Mouse (Mus musculus) urinary bladder, postnatal 25 days (tissue): ENCODE data around the gene Olfr1196.
"Not testable (repeated sequence)": the region's sequence is repeated elsewhere in the genome, so short reads cannot be mapped to it uniquely, and the experiment has no call there.

ENCODE experiments used
- DNase-seq: peaks from one replicate; pipeline ENCODE4 v3.0.0; 2022; ENCODE audit warnings: low spot score

The Olfr1196 gene

DNA sequence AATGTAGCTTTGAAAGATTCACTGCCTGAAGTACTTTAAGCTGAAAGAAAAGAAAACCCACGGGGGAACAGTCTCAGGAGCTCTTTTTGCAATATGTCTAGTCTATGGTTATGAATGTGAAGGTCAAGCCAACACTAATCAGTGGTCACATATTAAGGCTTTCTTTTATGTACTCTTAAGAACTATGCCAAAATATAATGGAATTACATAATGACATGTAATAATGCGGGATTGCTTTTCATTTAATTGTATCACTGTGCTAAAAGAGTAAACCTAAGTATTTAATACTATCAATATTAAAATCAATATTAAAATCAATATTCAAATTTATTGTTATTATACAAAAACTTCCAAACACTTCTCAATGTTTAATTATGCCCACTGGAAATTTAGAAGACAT lies at the start of gene Olfr1196:
Gene Olfr1196 (minus strand): TSS at position 101 of the 400 bp plus-strand sequence.
- DNase-seq: no peak

DNA sequence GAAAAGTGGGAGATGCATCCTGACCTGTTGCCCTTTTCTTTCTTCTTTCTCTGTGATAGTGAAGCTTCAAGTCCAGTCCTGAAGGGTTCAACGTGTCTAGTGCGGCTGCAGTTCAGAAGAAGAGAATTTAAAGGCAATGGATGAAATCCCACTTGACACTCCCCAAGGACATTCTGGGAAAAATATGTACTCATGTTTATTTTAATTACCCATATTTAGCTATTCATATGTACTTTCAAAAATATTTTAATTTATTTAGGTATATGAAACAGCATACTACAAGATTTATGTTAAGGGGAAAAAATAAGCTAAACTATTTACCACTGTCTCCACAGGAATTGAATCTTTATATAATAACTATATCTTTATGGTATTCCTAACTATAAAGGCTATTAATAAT lies 46.9 kb upstream of the Olfr1196 start, which contains the start of gene Olfr1198:
Gene Olfr1198 (minus strand): TSS at position 101 of the 400 bp plus-strand sequence.
- no peak for DNase-seq

DNA sequence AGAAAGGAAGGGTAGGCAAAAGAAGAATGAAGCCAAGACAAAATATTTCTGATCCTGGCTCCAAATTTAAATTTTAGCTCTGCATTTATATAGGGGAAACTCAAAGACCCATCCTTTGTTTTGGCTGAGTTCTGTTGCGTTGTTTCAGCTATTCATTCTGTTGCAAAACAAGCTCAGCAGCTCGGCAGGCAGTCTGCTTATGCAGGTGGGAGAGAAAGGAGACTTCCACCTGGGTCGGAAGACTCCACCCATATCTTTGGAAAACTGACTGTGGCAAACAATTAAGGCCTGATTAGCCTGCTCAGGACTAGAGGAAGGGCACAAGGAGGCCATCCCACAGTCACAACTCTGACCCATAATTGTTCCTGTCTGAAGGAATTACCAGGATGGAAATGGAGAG lies 39.0 kb upstream of the Olfr1196 start:
- DNase-seq: no peak

DNA sequence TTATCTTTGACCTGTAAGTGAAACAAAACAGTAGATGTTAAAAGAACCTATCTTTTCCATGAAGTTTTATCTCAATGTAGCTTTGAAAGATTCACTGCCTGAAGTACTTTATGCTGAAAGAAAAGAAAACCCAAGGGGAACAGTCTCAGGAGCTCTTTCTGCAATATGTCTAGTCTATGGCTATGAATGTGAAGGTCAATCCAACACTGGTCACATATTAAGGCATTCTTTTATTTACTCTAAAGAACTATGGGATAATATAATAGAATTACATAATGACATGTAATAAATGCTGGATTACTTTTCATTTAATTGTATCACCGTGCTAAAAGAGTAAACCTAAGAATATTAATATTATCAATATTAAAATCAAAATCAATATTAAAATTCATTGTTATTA lies 27.9 kb upstream of the Olfr1196 start, which contains the start of gene Olfr1197:
Gene Olfr1197 (minus strand): TSS at position 101 of the 400 bp plus-strand sequence.
- no peak for DNase-seq

DNA sequence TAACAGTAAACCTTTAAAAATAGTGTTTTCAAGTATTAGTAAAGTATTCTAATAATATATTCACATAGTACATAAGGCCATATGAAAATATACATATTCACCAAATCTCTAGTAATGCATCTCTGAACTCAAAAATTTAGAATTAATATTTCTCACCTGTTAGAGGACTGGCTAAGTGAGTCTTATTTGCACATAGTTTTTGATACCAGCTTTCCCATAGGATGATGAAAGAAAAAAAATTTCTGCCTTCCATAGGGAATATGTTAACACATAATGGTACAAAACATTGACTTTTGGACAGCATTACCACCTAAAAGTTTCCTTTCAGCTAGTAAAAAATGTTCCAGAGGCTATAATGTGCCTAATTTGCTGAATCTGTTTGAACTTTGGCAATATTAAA lies 15.3 kb downstream of the Olfr1196 start, which contains the start of gene Olfr1195:
Gene Olfr1195 (minus strand): TSS at position 101 of the 400 bp plus-strand sequence.
- DNase-seq: no peak

DNA sequence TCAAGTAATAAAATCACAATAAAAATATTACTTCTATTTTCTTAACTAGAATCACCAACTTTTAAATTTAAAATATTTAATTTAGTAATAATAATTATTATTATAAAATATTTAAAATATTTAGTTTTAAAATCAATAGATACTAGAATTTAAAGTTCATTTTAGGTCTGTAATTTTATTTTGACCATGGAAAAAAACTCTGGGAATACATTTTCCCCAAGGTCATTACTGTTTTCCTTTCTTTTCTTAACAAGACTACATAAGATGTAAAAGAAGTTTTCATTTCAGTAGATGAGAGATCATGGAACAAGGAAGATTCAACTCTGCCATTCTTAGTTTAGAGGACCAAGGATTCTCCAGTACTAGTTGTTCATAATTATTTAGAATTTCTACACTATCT lies 29.1 kb downstream of the Olfr1196 start, which contains the start of gene Olfr1193:
Gene Olfr1193 (plus strand): TSS at position 301 of the 400 bp plus-strand sequence.
- not testable (repeated sequence) for DNase-seq

DNA sequence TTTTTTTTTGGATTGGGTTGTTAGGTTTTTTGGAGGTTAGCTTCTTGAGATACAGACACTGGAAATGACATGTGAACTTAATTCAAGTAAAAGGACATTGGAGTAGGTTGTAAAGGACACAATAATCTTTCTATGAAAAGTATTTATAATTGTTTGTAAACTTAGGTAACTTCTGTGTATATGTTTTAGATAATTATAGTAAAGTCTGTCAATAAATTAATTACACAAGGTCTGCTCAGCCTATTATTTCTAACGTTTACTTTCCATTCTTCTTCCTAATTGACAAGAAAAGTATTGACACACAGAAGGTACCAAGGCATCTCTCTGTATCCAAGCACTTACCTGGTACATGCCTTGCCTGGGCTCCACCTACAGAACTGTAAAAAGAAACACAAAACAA lies 56.2 kb downstream of the Olfr1196 start, which contains the start of gene Olfr1192-ps1:
Gene Olfr1192-ps1 (plus strand): TSS at position 301 of the 400 bp plus-strand sequence.
- no peak for DNase-seq
